Mouse (Mus musculus): ENCODE data around the gene Stum.

Stum gene

DNA sequence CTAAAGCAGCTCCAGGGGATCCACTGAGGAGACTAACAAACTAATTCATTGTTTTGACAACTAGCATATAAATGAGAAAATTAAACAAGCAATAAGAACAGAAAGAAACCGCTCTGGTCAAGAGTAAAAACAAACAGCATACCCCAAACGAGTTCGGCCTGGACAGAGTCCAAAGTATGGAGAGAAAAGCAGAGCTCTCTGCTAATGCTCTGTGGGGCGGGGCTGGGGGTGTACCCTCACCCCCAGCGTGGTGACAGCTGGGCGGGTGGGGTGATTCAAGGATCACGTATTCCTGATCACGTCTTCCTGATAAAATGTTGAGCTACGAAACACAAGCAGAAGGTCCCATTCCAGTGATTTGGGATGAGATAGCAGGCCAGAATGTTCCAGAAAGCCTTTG lies 9.5 kb upstream of the Stum start:
- no peak for DNase-seq

DNA sequence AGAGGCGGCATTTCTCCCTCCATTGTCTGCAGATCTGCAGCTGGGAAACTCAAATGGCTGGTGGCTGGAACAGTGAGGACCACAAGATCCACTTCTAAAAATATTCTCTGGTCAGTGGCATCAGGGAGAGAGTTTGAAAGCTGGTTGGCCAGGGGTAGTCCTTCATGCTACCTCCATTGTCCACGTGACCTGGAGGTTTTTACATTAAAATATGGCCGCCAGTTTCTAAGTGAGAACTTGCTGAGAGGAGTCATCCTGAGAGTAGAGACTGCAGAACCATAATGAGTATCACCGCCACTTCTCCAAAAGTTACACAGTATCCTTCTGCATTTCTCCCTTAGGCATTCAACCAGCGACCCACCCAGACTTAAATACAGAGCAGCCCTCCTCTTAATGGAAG lies 2.0 kb upstream of the Stum start:
- DNase-seq, result no peak

DNA sequence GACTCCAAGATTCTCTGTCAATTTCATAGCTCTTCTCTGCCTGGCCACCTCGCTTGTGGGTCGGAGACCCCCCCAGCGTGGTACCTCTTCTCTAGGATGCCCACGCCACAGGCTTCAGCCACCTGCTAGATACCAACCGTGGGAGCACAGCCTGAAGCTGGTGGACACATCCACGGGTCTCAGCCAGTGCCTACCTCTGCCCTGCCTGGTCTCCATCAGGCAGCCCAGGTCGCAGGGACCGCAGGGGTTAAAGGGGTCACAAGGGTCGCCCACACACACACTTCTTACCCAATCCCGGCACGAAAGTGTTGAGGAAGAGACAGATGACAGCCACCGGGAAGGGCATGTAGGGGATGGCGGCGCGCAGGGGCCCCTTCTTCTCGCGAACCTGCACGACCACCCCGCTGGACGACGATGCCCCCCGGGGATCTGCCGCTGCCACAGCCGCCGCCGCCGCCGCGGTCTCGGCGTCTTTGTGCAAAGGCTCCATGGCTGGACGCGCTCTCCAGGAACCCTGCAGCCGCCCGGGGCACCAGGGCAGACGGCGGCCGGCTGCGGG lies 385 bp downstream of the Stum start:
- no peak for DNase-seq

DNA sequence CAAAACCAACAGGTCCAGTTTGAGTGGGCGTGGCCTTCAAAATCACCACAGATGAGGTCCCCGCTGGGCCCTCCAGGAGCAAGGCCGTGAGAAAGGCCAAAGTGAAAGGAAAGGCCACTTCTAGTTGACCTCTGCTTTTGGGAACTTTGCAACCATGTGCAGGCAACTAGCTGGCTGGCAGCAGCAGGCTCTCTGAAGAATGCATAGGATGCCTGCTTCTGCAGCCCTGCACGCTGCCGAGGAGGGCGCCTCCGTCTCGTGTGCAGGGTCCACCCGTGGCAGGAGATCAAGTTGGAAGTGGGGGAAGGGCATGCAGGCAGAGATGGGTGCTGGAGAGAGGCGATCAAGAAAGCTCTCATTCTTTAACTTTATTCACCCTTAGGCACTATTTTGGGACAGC lies 1.3 kb downstream of the Stum start:
- DNase-seq, result no peak

DNA sequence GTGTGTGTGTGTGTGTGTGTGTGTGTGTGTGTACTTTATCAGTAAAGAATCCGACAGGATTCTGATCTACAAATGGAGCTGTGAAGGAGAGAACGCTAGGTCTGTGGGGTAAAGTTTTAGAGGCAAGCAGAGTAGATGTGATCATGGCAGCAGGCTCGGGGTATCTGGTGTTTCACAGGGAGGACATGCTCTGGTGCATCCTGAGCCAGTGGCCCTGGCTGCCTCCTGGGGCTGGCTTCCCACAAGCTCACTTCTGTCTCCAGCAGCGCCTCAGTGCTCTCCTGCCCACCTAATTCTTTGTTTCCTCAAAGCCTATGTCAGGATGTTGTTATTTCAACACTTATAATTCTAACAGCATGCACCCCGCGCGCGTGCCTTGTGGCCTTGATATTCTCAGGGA lies 2.0 kb downstream of the Stum start:
- DNase-seq, result no peak

DNA sequence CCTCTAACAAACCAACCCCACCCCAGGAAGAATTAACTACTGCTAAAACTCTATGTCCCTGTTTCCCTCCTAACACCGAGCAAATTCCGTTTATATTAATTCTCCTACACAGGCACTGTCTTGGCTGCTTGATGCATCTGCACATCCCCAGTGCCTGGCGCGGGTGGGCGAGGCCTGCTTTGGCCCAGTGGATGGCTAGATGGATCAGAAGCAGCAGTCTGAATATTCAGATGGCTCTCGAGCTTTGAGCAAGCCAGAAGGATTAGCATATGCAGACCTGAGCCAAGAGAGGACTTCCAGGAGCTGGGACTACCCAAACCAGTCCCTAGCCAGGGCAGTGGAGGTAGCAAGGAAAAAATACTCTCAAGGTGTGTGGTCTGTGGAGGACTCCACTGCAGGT lies 3.0 kb downstream of the Stum start:
- DNase-seq, result no peak

DNA sequence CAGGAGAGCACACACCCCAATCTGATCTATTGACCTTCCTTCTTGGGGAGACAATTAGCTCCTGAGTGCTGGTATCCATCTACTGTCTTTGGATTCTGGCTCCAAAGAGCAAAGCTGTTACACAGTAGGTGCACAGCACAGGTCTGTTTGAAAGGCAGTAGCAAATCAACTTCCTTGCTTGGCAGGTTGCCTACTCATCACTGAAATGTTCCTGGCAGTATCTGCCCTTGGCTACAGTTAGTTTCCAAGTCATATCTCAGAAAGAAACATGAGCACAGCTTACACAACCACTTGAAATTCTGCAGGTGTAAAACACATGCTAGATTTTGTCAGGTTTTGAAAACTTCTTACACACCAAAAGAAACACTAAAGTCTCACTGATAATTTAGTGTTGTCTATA lies 9.7 kb downstream of the Stum start:
- no peak for DNase-seq

DNA sequence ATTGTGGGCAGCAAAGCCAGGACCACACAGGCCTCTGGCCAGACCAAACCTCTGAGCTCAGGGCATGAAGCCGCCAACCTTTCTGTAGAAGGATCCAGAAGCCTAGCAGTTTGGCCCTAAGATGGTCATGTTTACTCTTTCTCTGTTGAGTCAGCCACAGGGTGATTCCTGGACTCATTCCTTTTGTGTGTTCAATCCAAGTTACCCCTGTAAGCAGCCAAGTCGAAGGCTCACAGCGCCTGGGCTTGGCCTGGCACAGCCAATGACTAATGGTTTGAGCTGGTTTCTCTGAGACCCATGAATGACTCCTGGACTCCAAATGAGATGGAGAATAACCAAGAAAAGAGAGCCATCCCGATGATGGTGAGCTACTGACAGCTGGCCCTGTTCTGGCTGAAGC lies 15.3 kb downstream of the Stum start:
- DNase-seq, result no peak

DNA sequence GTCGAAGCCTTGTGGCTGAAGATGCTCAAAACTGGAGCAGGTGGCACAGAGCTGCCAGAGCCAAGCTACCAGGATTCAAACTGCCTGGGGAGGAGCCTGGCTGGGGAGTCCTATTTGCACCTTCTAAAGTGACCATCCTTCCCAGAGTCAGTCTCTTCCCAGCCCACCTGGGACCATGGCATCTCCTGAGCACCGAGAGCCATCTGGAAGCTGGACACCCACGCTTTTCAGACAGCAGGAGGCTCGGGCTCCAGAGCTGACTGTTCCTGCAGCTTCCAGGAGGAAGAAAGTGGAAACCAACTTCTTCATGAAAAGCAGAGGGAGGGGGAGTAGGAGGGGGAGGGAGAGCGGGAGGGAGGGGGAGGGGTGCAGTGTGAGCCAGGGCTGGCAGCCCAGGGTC lies 17.7 kb downstream of the Stum start:
- no peak for DNase-seq

DNA sequence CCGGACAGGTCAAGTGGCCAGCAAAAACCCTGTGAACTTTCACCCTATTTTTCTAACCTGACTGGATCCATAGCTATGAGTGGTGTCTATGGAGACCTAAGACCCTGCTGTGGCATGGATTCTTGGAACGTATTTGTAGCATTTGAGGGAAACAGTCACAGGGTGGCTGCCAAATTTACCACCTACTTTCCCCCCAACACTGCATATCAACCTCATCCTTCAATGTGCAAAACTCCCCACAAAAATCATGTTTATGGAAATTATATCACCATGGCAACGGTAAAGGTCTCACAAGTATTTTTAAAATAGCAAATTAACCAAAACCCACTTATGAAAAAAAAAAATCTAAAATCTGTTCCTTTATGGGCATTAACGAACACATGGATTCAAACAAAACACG lies 18.9 kb downstream of the Stum start:
- DNase-seq, result no peak

DNA sequence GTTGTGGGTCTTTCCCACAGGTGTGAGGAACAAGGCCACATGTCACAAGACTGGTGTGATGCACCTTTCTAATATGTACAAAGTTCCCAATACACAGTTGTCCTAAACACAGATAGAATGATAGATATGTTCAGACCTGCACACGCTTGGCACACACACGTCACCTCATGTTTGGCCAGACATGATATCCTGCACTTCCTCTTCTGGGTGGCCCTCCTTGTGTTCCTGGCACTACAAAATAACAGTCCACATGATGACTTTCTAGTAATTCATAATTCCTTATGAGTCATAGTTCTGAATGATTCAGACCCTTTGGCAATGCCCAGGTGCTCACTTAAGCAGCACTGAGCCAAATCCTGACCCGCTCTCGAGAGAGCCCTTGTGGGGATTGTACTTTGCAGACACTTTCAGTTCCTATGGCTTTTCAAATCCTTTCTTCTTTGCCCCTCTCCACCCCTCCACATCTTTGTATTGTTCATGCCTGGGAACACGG lies 20.3 kb downstream of the Stum start:
- DNase-seq, result no peak

DNA sequence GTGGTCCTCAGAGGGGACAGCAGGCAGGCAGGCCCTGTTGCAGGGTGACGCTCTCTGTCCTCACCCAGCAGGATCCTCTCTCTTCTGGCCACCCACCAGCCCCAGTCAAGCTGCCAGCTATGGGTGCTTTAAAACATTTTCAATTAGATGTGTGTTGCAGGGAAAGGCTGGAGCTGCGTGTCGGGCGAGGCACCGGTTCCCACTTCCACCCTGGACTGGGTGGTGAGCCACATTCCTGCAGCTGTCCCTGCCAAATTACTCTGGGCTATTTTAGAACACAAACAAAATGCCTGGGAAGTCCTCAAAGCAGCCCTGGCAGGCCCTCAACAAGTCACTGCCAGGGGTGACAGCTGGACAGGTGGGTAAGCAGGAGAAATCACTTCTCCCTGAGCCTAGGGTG lies 20.9 kb downstream of the Stum start:
- no peak for DNase-seq

DNA sequence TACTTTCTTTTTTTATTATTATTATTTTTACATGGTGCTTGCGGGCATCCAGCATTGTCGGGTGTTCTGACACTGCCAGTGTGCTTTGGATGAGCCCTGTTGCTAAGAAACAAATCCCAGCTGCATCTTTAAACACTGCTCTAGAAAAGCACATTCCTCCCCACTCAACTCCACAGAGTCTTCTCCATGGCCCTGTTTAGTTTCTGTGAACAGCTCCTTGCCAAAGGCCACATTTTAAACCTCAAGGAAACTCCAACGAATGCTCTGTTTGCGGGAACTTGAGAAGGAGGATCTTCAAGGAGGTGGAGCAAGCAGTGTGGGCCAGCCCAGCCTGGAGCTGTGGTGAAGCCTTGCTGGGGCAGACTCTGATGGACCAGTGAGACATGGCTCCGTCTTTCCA lies 22.6 kb downstream of the Stum start:
- no peak for DNase-seq

DNA sequence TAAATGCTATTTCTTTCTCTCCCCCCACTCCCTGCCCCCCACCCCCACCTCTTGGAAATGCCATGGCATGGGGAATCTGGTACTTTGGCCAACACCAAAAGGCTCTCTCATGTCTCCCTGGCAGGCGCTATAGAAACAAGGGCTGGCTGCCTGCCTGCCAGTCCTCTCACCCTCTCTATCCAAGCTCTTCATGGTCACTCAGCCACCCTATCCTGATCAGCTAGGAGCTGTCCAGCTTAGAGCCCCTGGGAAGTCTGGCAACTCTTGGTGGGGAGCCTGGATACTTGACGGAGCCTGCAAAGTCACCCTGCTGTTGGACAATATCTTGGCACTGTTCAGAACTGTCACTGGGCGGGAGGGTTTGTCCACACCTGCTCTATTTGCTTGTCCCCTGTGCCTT lies 24.6 kb downstream of the Stum start:
- no peak for DNase-seq

DNA sequence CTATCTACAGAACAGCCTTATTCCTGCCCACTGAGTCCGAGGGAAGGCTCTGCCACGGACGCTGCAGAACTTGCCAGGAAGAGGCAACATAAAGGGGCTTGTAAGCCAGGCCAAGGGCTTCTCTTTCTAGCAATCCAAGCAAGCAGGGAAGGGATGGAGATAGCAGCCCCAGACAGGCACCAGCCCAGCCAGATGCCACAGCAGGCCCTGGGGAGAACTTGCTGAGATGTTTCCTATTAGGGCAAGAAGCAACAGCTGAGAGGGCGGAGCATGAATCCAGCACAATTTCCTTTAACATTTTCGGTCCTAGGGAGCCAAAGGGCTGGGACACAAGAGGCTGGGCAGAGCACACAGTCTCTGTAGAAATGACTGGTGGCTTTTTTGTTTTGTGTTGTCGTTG lies 25.0 kb downstream of the Stum start:
- DNase-seq, result no peak

DNA sequence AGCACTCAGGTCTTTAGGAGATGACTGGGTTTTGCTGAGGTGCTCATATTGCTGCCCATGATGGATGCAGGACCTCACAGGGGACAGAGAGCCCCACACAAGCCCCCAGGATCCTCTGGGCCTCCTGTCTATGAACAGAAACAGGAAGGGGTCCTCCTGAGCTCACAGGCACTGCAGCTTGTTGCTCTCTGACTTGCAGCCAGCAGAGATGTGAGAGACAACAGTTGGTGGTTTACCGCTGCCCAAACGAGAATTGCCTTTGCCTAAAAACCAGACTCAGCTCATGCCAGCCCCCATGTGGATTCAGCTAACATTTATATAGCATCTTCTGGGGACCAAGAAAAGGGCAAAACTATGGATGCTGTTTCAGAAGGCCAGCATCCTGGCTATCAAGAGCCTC lies 33.7 kb downstream of the Stum start:
- no peak for DNase-seq

DNA sequence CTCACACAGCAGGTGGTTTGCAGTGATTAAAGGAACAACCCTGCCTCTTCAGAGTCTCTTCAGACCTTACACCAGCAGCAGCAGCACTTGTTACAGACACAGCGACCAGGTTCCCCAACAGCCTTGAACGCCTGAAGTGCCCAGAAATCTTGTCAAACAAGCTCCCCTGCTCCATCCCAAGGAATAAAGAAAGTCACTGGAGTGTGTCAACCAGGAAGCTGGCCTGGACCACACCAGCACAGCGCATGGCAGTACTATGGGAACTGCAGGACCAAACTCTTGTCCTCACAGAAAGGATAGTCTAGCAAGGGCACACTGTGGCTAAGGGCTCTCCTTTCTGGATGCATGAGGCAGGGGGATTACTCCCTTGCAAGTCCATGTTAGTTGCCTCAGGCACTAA lies 38.9 kb downstream of the Stum start:
- DNase-seq, result no peak

DNA sequence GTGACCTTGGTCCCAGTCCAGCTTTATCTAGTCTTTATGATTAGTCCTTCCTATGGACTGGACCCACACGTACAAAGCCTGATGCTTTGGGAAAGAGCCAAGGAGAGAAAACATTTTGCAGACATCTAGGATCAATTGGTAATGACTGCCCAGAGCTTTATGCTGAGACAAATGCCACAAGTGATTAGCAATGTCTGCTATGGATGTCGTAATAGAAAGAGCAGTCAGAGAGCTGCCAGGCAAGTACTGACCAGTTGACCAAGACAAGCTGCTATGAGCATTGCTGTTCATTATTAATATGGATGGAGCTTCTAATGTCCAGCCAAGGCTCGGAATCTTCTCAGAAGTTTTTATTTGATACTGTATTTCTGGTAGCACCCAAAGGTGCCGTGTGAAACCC lies 43.8 kb downstream of the Stum start:
- no peak for DNase-seq

DNA sequence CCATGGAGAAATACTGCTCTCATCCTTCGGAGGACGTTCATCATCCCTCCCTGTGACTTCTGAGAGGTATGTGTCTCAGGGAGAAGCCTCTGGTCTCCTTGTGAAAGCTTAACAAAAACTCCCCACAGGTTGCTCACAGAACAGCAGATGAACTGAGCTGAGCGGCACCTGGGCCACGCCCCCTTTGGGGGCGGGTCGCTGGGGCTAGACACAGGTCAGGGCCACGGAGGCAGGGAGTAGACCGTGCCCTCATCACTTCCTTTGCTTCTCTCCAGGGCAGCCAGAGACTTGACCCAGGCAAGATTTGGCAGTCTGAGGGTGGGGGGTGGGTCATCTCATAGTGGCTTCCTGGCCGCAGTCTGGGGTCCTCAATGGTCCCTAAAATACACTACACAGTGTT lies 48.4 kb downstream of the Stum start:
- DNase-seq, result peak; percentile 19

DNA sequence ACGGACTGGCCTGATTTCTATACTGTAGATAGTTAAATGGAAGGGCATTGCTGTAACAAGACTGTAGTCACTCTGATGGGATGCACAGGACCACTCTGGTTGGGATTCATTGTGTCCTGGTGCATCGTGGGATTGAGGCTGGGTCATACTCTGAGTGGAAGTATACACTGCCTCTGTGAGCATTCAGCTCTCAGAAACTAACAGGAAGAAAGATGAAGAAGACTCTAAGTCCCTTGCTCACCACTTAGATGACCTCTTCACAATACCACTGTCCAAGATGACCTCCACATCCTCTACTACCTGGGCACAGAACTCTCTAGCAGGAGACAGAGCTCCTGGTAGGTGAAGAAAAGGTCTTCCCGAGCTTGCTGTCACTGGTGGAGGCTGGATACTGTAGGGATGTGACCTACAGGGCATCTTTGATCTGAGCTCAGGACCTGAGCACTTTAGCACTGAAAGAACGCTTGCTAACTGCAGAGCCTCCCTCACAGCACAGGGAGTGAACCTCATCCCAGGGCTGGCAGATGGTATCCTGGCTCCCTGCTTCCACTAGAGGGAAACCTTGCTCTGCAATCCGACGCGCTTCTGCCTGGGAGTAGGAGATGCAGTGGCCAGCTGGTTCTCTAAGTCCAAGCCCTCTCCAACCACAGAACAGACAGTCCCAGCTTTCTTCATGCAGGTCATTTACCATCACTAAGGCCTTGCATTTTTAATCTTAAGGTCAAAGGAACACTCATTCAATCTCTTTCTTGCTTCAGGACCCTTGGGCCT lies 49.3 kb downstream of the Stum start:
- peak; percentile 60 for DNase-seq

DNA sequence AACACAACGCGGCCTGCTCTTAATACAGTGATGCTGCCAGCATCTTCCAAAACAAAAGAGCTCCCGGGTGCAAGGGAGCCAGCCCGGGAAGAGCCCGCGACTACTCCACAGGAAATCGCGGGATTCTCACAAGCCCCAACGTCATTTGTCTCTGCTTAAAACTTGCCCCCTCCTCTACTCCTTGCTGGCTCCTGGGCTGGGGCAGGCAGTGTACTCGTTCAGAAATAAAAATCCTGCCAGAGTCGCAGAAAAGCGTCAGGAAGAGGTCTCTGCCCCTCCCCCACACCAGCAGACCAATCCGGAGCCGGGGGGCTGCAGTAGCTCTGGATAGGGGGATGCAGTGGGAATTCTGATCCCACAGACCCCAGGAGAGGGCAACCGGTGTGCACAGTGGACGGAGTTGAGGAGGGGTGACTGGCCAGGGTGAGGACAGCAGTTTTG lies 50.2 kb downstream of the Stum start:
- DNase-seq, result no peak

DNA sequence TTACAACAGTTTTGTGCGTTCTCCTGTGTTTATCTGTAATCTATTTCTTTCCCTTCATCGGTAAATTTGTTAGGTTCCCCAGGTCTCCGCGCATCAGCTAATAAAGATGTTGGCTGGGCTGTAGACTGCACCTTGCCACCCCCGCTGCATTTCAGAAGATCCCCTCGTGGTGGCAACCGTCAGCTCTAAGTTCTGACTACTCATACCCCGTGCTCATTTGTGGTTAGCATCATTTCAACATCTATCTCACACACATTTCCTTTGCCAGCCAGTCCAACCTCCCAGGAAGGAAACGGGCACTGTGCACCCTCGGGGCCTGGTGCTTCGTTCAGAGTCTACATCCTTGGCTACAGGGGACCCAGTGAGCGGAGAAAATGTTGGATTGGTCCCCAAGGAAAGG lies 51.5 kb downstream of the Stum start:
- peak; percentile 30 for DNase-seq

DNA sequence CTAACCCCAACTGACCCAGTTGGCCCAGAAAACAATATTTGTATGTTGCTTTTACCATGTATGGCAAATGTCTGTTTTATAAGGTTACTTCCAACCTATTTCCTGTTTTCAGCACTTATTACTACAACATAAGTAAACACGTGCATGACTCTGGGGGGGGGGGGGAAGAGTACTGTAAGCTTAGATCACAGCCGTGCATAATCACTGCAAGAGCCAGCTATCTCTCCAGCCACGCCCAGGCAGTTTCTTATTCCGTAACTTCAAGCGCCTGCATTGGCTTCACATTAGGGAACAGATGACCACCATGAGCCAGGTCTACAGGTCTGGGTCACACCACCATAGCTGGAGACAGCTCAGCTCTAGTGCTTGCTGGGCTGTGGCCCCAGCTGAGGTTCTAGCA lies 53.5 kb downstream of the Stum start:
- no peak for DNase-seq

DNA sequence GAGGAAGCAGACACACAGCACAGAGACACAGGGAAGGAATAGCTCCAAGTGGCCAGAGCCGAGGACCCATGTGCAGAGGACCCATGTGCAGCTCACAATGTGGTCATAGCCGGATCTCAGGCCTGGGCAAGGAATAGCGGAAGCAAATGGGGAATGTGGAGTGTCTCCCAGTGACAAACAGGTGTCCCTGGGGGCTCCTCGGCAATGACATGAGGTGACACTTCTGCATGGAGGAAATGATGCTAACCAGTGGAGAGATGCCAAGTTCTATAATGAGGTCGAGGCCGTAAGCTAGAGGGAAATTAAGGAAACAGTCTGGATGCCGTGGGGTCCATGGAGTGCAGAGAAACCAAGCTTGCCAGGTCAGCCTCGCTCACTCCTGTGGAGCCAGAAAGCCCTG lies 54.4 kb downstream of the Stum start:
- no peak for DNase-seq

DNA sequence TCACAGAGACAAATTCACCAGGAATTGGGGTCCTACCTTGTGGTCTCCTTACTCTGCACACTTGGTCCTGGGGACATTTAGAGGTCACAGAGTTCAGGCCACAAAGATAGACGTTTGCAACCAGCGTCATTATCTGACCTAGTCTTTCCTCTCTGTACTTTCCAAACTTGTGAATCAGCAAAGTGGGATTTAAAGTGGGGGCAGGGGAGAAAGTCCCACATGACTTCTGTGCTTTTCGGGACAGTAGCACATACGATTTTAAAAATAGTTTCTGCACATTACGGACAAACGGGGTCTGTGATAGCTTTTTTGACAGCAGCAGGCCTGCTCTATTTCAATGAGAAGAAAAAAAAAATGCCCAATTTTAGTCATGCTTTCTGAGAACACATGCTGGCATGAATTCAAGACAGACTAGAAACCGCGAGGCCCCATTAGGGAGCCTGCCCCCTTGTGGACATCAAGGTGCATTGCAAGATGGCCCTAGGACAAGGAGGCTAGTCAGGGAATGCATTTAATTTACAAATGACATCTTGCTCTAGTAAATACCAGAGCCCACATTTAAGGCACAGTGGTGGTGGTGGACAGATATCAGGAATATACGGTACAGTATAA lies 55.1 kb downstream of the Stum start:
- DNase-seq, result peak; percentile 44

Measured in liver (tissue).